ENCODE assay signal across 11 mouse cellular contexts in the genomic region with DNA sequence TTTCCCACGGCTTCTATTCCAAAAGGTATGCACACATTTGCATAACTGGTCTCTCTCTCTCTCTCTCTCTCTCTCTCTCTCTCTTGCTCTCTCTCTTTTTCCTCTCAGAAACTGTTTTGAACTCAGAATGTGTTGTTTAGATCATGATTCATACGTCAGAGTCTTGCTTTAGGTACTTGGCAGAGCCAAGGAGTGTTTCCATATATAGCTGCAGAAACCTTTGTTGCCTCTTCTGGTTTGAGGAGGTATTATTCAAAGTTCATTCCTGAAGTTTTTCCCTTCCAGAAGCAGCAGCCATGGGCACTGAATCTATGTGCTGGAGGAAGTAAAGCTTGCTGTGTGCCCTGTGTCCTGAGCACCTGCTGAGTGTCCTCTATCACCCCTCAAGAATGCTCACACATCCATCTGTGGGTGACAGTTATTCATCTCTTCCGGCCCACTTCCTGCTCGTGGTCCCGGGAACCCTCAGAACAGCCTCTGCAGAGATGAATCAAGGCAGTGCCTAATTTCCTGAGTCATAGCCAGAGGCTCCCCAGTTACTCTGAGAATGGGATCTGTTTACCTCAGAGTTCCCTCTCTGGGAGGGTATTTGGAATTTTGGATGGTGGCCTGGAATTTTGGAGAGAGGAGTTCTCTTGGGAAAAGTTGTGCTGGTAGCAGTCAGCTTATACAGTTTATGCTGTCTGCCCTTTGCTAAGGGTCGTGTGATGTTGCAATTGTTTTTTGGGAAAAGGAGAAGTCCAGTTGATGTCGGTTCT.
DNase-seq lines count a peak whose midpoint lies in the region; ATAC-seq and TF ChIP-seq lines count a peak whose summit lies in the region.
"Had no signal": no experiment of that assay in that cellular context is flagged by ENCODE, and none has a peak within 500 bp of the region (broad histone marks: within the 10 kb centered on the region; RNA-seq: fewer than 3 reads in every experiment).

No protein-coding gene starts in this region.

- ATAC-seq in kidney, postnatal 0 days (replicated peaks; ENCODE audit: low FRiP score, low read depth), result no peak

- H3K9ac ChIP-seq in kidney, postnatal 0 days (ENCODE audit: low read depth, low read length), result no peak overlapping the region
- H3K9ac ChIP-seq: embryonic facial prominence, embryonic 13.5 days; liver, embryonic 15.5 days had no signal

- H3K36me3 ChIP-seq in kidney, postnatal 0 days (ENCODE audit: insufficient read depth, low read length), result no peaks in the 10 kb centered on the region
- H3K36me3 ChIP-seq: embryonic facial prominence, embryonic 13.5 days; liver, embryonic 15.5 days had no signal

- peaks cover 4% of the 10 kb centered on the region; the same call in 1 of the 2 replicates for H3K4me1 ChIP-seq in kidney, postnatal 0 days (replicated peaks; ENCODE audit: insufficient read depth, low read length)
- H3K4me1 ChIP-seq: liver, embryonic 15.5 days had no signal

- no peak overlapping the region for H3K4me3 ChIP-seq in kidney, postnatal 0 days (replicated peaks; ENCODE audit: low read depth, low read length)
- H3K4me3 ChIP-seq: embryonic facial prominence, embryonic 13.5 days; liver, embryonic 15.5 days had no signal

- peak; percentile 9 for DNase-seq in adrenal gland, postnatal 14 days
- DNase-seq in adrenal gland, adult 8-10 months, result no peak
- DNase-seq in right cerebral cortex, adult 2 months (ENCODE audit: low spot score in 2 of 2), result peak; percentile 31
- DNase-seq in right cerebral cortex, postnatal 10 days (ENCODE audit: low spot score in 2 of 2), result no peak
- DNase-seq in kidney, postnatal 0 days (ENCODE audit: low spot score), result peak; percentile 50
- peak; percentile 18 for DNase-seq in telencephalon, adult 2 months (ENCODE audit: low read depth, low spot score)
- DNase-seq in spleen, postnatal 36 days (ENCODE audit: low spot score in 2 of 2), result no peak
- DNase-seq in liver, result no peak

- H3K27me3 ChIP-seq in kidney, postnatal 0 days (ENCODE audit: insufficient read depth, low read length), result no peaks in the 10 kb centered on the region
- H3K27me3 ChIP-seq: CH12.LX; embryonic facial prominence, embryonic 13.5 days; liver, embryonic 15.5 days had no signal

- WGBS in kidney, postnatal 0 days, result 36% methylated on average over 7 of the region's 7 CpGs

- H3K27ac ChIP-seq in kidney, postnatal 0 days, result 0 out of 2 replicates have a peak overlapping the region, but pooled peaks have one; percentile 9
- H3K27ac ChIP-seq: embryonic facial prominence, embryonic 13.5 days; liver, embryonic 15.5 days had no signal

- TF ChIP-seq CTCF in kidney, postnatal 0 days (IDR thresholded peaks at IDR 0.05; ENCODE audit: low read depth), result no peak

- no peaks in the 10 kb centered on the region for H3K9me3 ChIP-seq in kidney, postnatal 0 days (replicated peaks; ENCODE audit: low read length)
- H3K9me3 ChIP-seq: embryonic facial prominence, embryonic 13.5 days; liver, embryonic 15.5 days had no signal

- H3K4me2 ChIP-seq in kidney, postnatal 0 days (ENCODE audit: low read length), result no peak overlapping the region
- H3K4me2 ChIP-seq: embryonic facial prominence, embryonic 13.5 days; liver, embryonic 15.5 days had no signal

Comparison
In these comparisons a context has a peak if more than half of its experiments do, and no peak if none do; other contexts are left out.
1. DNase-seq: peak in adrenal gland, postnatal 14 days (single experiment), right cerebral cortex, adult 2 months (2 of 2), kidney, postnatal 0 days (single experiment) and telencephalon, adult 2 months (single experiment); none in adrenal gland, adult 8-10 months (single experiment), right cerebral cortex, postnatal 10 days (0 of 2), spleen, postnatal 36 days (0 of 2) and liver (single experiment).